Mouse (Mus musculus): ENCODE data around the gene Hist1h4b.

Hist1h4b gene

GRCm38 (mm10) chr13:23804532-23804931 lies 47.7 kb downstream of the Hist1h4b start:
- no peak for DNase-seq (ENCODE audit: low read depth)

GRCm38 (mm10) chr13:23806422-23807052 lies 49.7 kb downstream of the Hist1h4b start, which contains the start of gene Slc17a2:
Slc17a2 (plus strand) TSS chr13:23806993.
- DNase-seq (ENCODE audit: low read depth), result no peak
